Mouse (Mus musculus): ENCODE results near the gene Zfp961. TPM values are rescaled to one million over a fixed set of nuclear protein-coding genes. Genes with fewer than 3 reads are reported as not detected.
"Not testable (repeated sequence)": the region's sequence is repeated elsewhere in the genome, so short reads cannot be mapped to it uniquely, and the experiment has no call there.

The Zfp961 gene
- 22.9 and 24.3 TPM in 2 replicates for total RNA-seq (2021)
- long read RNA-seq, experiment 1, transcript Zfp961-208 (2 exons, 701 nt): minor isoform, 6 of 24 reads
- long read RNA-seq, experiment 1, transcript Zfp961-204 (3 exons, 601 nt): minor isoform, 5 of 24 reads
- long read RNA-seq, experiment 1, transcript Zfp961-201 (4 exons, 2,713 nt): major isoform, 7 of 24 reads
- long read RNA-seq, experiment 1, partial matches to known transcripts: 1 of 24 reads
- long read RNA-seq, experiment 1, other reads (novel, unspliced or antisense): 1 of 24 reads
- long read RNA-seq, experiment 2, transcript Zfp961-201 (4 exons, 2,713 nt): major isoform, 7 of 16 reads
- long read RNA-seq, experiment 2, partial matches to known transcripts: 1 of 16 reads
- long read RNA-seq, experiment 2, other reads (novel, unspliced or antisense): 1 of 16 reads

- peak; percentile 98 for DNase-seq
Measured at GRCm38 (mm10) chr8:71950482-71951221, at the start of gene Zfp961. Zfp961 (plus strand) TSS chr8:71951038.

- not testable (repeated sequence) for DNase-seq
Measured at GRCm38 (mm10) chr8:71903084-71903483, 47.8 kb upstream of the Zfp961 start.

GRCm38 (mm10) chr8:71906809-71907208 is 44.0 kb upstream of the Zfp961 start:
- no peak for DNase-seq

GRCm38 (mm10) chr8:71907798-71908257 is 43.0 kb upstream of the Zfp961 start:
- DNase-seq: no peak

GRCm38 (mm10) chr8:71908309-71909261 is 42.3 kb upstream of the Zfp961 start, which contains the start of the genes Zfp882 and Zfp617:
Zfp882 (plus strand) TSS chr8:71908608.
Zfp617 (plus strand) TSS chr8:71908635.
- peak; percentile 91 for DNase-seq

- no peak for DNase-seq
Measured at GRCm38 (mm10) chr8:71912286-71912685, 38.6 kb upstream of the Zfp961 start.

- peak; percentile 97 for DNase-seq
Measured at GRCm38 (mm10) chr8:71922567-71923401, 28.1 kb upstream of the Zfp961 start.

GRCm38 (mm10) chr8:71925791-71926190 is 25.0 kb upstream of the Zfp961 start:
- DNase-seq: no peak

GRCm38 (mm10) chr8:71926551-71926950 is 24.3 kb upstream of the Zfp961 start:
- peak; percentile 34 for DNase-seq

- no peak for DNase-seq
Measured at GRCm38 (mm10) chr8:71927779-71928178, 23.1 kb upstream of the Zfp961 start.

- DNase-seq: not testable (repeated sequence)
Measured at GRCm38 (mm10) chr8:71938037-71938436, 12.8 kb upstream of the Zfp961 start.

- peak; percentile 23 for DNase-seq
Measured at GRCm38 (mm10) chr8:71940293-71941208, 10.3 kb upstream of the Zfp961 start.

- no peak for DNase-seq
Measured at GRCm38 (mm10) chr8:71941776-71942175, 9.1 kb upstream of the Zfp961 start.

GRCm38 (mm10) chr8:71948624-71949023 is 2.2 kb upstream of the Zfp961 start:
- no peak for DNase-seq

- DNase-seq: peak; percentile 13
Measured at GRCm38 (mm10) chr8:71951436-71952161, 761 bp downstream of the Zfp961 start.

GRCm38 (mm10) chr8:71952489-71952888 is 1.7 kb downstream of the Zfp961 start:
- no peak for DNase-seq

- DNase-seq: not testable (repeated sequence)
Measured at GRCm38 (mm10) chr8:71952961-71953700, 2.3 kb downstream of the Zfp961 start.

- DNase-seq: no peak
Measured at GRCm38 (mm10) chr8:71954666-71955065, 3.8 kb downstream of the Zfp961 start.

Measured in adrenal gland, postnatal 14 days (tissue).